Mouse (Mus musculus) ES-CJ7 (cell line): ENCODE data around the gene Wwox.

Experiments used
- DNase-seq: peaks from one replicate; pipeline ENCODE4 v3.0.0; 2011; ENCODE audit warnings: low read depth, low spot score

Gene Wwox

DNA sequence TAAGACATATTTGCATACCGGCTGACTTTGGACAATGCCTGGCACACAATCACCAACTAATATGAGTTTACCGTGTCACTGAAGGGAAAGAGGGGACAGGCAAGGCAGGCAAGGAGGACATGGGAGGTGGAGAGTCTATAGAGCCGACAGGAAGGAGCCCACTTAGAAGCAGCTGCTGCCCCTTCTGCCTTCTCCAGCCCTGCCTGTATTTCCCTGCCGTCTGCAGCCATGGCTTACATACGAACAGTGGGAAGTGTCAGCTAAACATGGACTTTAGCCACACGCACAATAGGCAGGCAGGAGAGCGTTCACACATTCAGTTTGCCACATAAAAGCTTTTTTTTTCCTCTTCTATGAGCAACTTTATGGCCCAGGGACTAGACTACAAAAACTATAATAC, 863.0 kb downstream of the Wwox start:
- DNase-seq = no peak

DNA sequence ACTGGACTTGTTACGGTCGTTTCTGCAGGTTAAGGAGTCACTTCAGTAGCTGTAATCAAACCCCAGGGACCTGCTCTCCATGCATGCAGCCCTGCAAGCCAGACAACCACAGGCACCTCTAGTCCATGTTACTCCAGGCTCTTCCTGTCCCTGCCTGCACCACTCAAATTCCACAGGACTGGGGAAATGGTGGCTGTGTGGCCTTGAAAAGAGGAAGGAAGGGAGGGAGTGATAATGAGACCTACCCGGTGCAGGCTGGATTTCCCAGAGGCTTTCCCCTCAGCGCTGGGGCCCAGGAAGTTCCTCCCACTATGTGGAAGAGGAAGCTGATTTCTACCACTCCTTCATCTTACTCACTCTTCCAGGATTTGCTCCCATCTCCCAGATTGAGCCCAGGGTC, 868.0 kb downstream of the Wwox start:
- DNase-seq = no peak

DNA sequence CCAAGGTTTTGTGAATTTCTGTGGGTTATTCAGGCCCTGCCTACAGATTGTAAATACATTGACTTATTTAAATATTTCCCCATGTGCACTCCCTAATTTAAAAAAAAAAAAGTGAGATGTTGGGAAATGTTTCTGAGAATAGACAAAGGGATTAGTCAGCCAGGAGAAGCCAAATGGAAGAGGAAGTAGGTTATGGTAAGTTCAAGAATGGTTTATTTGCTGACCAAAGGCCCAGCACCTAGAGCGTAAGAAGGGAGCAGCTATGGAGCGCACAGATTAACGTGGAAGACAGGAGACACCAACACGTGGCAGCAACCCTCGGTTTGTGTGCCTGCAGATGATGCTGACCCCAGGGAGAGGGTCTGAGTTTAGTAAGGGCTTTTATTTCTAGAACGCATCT, 871.5 kb downstream of the Wwox start:
- DNase-seq = no peak

DNA sequence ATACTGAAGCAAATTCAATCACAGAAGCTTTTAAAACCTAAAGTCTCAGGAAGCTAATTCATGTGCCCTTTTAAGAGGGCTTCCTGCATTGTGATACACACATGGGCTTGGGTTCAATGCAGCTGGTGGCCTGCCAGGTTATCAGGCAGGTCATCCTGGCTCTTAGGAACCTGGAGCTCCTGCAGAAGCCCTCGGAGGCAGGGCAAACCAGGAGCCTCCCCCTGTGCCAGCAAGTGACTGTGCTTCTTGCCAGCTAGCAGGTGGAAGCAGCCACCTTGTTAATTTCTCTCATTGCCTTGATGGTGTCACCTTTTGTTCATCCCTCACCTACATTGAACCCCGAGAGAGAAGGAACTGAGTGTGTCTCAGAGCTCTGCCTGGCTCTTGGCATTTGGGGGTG, 872.9 kb downstream of the Wwox start:
- no peak for DNase-seq

DNA sequence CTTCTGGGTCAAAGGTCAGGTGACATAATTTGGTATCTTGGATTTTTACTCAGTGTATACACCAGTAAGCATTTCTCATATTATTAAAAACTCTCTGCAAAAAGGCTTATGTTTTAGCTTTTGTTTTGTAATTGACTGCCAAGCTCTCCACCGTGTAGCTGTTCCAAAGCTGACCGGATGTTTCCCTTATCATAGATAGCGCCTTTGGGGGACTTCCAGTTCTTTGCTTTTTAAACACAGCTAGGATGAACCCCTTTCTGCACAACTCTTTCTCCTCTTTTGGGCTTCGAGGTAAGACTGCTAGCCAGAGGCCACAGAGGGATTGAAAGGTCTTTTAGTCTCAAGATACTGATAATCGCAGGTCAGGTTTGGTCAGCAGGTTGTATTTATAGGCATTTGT, 883.0 kb downstream of the Wwox start:
- DNase-seq = no peak

DNA sequence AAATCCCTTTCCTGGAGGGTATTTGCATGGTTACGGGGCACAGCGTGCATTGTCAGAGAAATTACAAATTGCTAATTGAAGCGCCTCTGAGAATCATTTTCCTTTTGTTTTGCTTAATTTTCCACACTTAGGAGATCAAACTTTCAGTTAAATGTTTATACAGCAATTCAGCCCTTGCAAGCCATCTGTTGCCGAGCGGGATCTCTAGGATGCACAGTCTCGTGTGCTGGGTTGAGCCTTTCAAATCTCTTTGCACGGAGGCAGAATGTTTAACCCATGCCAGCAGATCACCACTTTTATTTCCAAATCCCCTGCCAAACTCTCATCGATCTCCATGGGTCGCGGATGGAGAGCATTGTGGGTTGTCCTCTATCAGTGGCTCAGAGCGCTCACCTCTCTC, 891.2 kb downstream of the Wwox start:
- DNase-seq = no peak

DNA sequence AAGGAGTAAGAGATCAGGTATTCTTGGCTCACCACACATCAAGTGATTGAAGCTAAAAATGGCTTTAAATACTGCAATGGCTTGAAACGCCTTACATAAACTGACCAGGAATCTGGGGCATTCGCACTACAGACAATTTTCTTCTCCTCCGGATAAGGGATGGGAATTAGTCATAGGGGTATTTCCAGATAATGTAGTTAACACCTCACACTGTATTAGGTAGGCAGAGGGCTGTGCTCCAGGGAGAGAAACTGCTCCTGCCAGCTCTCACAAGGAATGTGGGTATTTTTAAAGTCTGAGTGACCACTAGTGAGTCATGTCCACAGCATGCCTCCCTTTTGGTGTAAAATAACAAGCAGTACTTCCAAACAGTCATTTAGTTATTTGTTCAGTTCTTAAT, 894.5 kb downstream of the Wwox start:
- no peak for DNase-seq

DNA sequence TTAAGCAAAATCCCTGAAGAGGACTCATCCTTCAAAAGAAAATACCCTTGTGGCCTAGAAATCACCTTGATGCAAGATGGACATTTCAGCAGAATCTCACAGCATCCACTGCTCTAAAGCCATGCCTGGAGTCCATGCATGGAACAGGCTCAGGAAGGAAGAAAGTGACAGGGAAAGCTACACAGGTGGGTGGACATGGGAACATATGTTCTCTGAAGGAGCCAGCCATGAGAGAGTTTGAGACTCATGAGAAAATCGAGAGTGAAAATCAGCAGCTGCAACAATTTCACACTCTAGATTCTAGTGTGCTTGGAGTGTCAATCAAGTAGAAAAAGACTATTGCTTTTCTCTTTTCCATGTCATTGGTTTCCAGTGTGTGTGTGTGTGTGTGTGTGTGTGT, 896.9 kb downstream of the Wwox start:
- no peak for DNase-seq

DNA sequence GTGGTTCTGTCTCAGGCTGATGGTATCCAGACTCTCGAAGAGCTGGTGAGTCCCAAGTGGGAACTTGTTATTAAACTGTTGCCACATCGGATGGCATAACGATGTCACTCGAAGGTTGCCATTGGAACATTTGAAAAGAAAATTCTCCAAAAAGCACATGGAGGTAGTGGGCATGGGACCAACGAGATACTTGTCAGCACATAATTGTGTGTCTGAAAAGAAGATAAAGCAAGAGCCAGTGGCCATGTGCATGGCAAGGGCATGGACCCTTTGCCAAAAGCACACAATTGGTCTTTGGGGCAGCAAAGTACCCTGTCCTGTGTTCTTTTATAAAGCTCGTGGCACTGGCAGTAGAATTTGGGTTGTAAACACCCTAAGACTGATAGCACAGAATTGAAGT, 909.2 kb downstream of the Wwox start:
- no peak for DNase-seq

DNA sequence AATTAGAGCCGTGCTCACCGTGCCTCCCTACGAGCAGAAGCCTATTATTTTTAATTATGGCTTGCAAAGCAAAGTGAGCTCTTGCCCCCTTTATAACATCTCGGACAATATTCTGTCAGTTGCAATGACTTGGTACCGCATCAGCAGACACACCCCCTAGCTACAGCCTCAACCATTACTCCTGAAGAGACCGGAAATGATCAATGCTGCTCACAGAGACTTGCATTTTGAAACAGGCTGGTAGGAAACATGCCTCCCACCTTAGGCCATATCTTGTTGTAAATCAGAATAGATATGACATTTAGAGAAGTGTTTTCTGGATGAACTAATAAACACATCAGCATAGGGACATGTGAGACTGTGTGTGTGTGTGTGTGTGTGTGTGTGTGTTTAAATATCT, 911.3 kb downstream of the Wwox start:
- no peak for DNase-seq

DNA sequence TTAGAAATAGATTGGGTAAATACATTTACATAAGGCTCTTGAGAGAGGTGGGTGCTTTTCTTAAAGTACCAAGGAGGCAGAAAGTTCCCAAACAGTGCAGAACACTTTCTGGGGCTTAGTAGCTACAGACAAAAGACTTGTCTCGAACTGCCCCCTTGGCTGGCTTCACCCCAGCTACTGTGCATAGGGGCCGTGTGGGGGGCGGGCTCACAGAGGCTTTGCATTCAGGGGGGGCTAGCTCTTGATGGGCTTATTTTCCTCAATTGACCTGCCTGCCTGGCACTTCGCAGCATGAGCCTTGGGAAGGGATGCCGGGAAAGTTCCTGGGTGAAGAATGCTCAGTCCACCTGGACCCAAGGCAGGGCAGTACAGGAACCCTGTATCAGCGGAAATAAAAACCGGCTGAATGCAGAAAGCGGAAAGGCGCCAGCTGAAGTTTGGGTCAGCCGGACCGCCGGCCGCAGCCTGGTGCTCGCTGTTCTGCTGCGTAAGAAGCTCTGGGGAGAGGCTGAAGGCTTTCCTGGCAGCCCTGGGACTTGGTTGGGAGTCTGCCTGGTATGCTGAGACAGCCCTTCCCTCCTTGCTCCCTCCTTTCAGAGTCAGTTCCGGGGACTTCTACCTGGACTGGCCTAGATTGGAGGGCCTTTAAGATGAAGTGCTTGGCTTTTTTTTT, 918.3 kb downstream of the Wwox start:
- no peak for DNase-seq

DNA sequence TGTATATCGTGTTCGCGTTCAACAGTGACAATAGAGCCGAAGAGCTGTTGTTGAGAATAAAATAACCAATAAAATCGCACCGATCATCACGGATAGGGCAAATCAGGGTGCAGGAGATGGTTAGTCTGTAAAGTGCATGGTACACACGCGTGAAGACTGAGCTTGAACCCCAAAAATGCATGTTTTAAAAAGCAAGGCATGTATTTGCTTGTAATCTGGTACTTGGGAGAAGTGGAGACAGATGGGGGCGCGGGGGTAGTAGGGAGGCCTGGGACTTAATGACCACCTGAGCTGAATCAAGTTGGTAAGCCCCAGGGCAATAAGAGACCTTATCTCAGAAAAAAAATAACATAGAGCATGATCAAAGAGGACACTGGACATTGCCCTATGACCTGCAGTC, 919.0 kb downstream of the Wwox start:
- no peak for DNase-seq

DNA sequence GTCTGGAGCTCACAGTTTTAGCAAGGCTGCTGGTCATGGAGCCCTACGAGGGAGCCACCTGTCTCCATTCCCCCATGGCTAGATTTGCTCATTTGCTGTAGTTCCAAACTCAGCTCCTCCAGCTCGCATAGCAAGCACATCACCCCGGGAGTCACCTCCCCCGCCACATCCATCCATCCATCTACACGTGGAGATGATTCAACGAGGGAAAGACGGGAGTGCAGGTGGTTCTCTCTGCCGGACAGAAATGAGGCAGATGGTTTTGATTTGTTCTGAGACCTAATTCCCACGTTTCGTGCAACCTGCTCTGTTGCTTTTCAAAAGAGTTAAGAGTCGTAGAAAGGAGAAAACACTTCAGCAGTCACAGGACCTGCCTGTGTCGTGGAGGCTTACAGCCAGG, 920.2 kb downstream of the Wwox start:
- no peak for DNase-seq

DNA sequence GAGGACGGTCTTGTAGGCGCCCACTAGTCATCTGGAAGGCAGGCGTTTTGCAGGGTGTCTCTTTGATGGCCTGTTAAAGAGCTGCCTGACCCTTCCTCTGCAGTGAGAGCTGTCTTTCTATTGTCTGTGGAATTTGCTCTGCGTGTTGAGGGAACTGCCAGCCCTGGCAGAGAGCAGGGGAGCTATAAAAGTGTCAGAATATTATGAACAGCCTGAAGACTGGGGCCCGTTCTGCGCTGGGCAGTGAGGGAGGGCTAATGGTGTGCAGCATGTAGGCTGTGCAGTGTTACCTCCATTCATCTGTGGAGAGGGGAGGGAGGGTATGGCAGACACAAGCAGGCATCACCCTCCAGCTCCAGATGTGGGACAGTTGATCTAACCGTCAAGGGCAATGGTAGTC, 923.1 kb downstream of the Wwox start:
- no peak for DNase-seq

DNA sequence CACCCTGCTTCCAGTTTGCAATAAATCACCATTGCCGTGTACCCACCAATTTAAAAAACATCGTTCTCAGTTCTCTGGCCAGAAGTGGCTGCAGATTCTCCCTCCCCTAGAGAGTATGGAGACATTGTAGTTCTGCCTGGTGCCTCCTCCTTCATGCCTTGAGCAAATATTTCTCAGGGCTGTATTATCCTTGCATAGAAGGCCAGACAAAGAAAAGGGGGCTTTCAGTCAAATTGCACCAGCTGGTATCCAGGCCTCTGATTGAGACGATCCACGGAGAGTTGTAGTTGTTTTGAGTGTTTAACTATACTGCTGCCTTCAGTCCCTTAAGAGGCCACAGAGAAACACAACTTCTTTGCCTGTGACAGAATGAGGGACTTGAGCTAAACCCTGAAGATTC, 935.5 kb downstream of the Wwox start:
- no peak for DNase-seq

DNA sequence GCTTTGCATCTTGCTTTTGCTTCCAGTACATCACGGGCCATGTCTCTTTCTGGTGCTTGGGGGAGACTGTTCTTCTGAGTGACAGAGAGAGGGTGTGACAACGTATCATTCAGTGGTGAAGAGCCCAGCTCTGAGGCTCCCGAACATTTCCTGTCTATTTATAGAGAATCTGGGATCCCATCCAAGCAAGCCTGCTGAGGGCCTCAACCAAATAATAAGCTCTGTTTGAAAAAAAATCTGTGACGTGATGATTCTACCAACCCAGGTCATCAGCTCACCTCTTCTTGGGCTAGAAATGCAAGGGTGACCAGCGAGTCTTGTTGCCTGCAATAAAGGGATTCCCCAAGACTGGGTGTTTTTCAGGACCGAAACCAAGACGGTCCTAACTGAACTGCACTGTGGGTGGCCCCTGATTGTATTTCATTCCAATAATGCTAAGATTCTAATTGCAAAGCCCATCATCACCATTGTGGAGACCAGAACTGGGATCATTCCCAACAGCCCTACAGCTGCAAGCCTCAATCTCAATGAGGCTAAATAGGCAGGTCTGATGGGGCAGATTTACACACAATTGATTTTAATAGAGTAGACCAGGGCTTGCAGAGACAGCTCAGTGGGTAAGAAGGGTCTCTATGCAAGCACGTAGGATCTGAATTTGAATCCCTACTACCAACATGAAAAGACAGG, 936.0 kb downstream of the Wwox start:
- no peak for DNase-seq

DNA sequence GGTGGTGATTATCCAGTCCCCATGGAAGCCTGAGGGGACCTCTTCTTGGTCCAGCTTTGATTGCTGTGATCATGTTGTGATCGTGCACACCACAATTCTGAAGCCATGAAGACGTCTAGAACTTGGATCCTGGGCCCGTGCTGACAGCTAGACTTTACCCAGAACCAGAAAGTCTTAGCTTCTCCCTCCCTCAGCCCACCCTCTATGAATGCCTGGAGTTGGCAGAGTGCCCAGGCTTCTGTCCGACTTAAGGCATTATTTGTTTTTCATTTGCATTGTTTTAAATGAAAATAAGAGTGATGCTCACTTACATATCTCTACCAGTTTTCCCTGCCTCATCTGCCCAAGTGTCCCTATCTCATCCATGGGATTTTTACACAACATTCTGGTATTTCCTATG, 937.9 kb downstream of the Wwox start:
- no peak for DNase-seq

DNA sequence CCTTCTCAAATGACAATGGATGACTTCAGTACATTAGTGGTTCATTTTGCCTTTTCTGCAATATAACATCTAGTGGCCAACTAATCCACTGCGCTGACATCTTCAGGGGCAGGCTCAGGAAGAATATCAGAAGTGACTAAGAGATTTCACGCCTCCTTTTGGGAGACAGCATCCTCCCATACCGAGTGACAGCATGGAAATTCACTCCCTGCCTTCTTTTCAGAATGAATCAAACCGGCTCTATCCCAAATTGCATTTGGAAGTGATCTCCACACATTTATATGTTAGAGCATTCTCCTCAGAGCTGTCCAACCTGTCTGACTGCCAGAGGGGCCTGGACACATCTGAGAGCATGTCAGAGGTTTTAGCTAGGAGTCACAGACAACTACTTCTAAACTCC, 940.6 kb downstream of the Wwox start:
- DNase-seq = no peak

DNA sequence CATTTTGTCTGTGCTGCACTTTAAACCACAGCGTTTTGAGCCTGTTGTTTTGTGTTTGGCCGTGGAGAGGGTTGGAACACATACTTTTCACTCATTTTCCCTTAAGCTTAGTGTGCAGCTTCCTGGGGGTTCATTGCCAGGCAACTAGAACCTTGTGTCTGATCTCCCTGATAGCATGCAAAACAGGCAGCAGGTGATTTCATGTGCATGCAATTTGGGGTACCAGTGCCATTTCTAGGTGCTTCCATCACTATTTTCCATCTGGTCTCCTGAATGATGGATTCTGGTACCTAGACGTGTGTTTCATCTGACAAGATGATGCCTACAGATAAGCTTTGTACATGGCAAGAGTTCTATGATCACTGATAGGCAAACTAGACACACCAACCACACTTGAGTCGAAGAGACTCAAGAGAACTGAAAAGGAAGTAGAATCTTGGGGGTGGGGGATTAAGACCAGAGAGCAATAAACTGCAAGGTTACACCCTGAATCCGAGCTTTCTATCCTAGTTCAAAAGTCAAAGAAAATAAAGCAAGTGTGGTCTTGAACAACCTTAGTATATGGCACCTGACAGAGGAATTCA, 951.6 kb downstream of the Wwox start:
- no peak for DNase-seq

DNA sequence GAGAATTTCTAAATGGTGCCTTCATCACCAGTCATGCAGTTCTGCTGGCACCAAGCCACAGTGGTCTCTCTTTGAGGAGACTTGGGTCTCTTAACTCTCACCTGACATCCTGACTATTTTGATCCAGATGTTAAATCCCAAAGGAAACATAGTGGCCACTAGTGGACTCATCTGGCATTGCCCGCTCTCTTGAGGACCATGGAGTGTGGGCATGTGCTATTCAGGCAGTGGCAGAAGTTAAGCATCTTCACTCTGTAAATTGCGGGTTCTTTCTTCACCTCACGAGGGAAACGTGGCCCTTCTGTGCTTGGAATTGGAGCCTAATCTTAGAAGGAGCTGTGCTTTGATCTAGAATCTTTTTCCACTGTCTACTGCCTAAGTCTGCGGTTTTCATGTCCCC, 956.4 kb downstream of the Wwox start:
- DNase-seq = peak; percentile 25

DNA sequence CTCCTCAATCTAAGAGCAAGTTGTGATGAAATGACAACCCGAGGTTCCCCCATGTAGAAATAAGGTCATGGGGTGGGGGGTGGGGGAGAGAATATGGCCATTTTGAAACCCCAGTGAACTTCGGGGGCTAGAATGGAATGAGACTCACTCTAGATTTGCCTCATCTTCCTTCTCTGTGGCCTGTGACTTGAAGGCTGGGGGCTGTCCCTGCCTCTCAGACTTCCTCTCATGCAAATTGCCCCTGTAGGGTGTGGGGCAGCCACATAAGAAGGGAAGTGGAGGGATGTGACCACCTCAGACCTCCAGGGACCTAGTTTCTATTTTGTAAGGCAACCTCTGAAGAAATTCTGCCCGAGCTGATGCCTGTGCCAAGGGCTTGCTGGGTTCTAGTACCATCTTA, 958.5 kb downstream of the Wwox start:
- DNase-seq = no peak

DNA sequence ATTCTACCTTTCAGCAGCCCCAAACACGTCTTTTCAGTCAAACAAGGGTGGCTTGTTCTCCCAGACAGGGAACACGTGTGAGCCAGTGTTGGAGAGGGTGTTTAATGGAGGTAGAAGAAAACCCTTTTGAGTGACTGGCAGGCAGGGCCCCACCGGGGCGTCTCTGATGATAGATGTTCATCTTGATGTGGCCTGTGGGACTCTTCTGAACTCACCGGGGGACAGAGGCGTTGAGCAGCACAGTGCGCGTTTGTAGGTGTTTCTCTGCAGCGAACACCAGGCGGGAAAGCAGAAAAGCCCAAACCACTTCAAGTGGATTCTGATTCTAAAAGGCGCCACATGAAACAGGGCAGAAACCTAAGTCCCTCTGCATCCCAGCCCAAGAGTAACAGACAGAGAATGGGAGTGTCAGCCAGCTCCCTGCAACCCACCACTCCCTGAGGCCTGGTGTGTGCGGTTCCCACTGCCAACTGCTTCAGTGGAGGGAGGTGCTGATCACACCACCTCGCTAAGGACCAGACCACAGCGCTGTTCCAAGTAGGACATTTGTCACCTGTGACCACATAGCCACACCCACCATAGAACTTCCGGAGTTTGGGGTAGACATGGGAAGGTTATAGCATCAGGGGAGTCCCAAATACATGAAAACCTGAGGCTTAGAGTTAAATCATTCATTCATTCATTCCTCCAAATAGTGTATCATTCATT, 960.7 kb downstream of the Wwox start:
- DNase-seq = no peak
